ENCODE assay signal across 16 mouse cellular contexts in genomic region chr3:135417245-135417644, GRCm38 (mm10).
"Had no signal": no experiment of that assay in that cellular context is flagged by ENCODE, and none has a peak within 500 bp of the region (broad histone marks: within the 10 kb centered on the region; RNA-seq: fewer than 3 reads in every experiment).

No protein-coding gene starts in this region.

- DNase-seq: lung, adult 18-20 months; lung, embryonic 14.5 days; lung, postnatal 10 days; lung, postnatal 4 days; midbrain, embryonic 14.5 days; retina, postnatal 1 day; right cerebral cortex, adult 18-20 months; right cerebral cortex, postnatal 25 days; right cerebral cortex, postnatal 4 days had no signal

- H3K36me3 ChIP-seq: neural tube, embryonic 15.5 days; stomach, embryonic 15.5 days had no signal

- H3K4me3 ChIP-seq: midbrain, embryonic 10.5 days; midbrain, embryonic 12.5 days; myocyte; neural tube, embryonic 13.5 days; neural tube, embryonic 15.5 days; stomach, embryonic 15.5 days had no signal

- H3K27me3 ChIP-seq: midbrain, embryonic 12.5 days; neural tube, embryonic 13.5 days; neural tube, embryonic 15.5 days; stomach, embryonic 15.5 days had no signal

- ATAC-seq: midbrain, embryonic 16.5 days had no signal

- H3K9ac ChIP-seq: lung, embryonic 14.5 days; midbrain, embryonic 12.5 days; neural tube, embryonic 13.5 days; neural tube, embryonic 15.5 days; stomach, embryonic 15.5 days had no signal

- H3K4me2 ChIP-seq: lung, embryonic 14.5 days; midbrain, embryonic 12.5 days; neural tube, embryonic 13.5 days; neural tube, embryonic 15.5 days; stomach, embryonic 15.5 days had no signal

- H3K27ac ChIP-seq: midbrain, embryonic 10.5 days; midbrain, embryonic 12.5 days; neural tube, embryonic 13.5 days; neural tube, embryonic 15.5 days; stomach, embryonic 15.5 days had no signal

- H3K9me3 ChIP-seq: midbrain, embryonic 10.5 days; midbrain, embryonic 12.5 days; neural tube, embryonic 13.5 days; neural tube, embryonic 15.5 days; stomach, embryonic 15.5 days had no signal
